Mouse (Mus musculus) myocyte (in vitro differentiated cells): ENCODE measurements at regions not wholly inside any gene's neighbourhood (a gene's known extent, or its start where the extent isn't known, plus 50 kb on each side); places are given as distances from the start of the nearest gene placed in this dataset.

Experiments used
- MAX ChIP-seq: IDR thresholded peaks from one replicate; pipeline ENCODE4 v1.6.1; 2011; ENCODE audit warnings: low read depth, mild to moderate bottlenecking, control low read depth
- MYOD1 ChIP-seq, 3 experiments: IDR thresholded peaks; one replicate each; pipeline ENCODE4 v1.6.1; 2011; ENCODE audit warnings: control low read depth in 2 of 3, low read depth in 2 of 3, mild to moderate bottlenecking in 2 of 3, moderate library complexity in 1 of 3; ENCODE audit not compliant: insufficient read length in 2 of 3, control insufficient read depth in 1 of 3
- MYOG ChIP-seq, 3 experiments: IDR thresholded peaks; one replicate each; pipeline ENCODE4 v1.6.1; 2011; ENCODE audit warnings: control low read depth in 2 of 3, low read depth in 2 of 3, mild to moderate bottlenecking in 2 of 3; ENCODE audit not compliant: insufficient read length in 2 of 3, control insufficient read depth in 1 of 3, insufficient read depth in 1 of 3
- POLR2A ChIP-seq: IDR thresholded peaks from one replicate; pipeline ENCODE4 v1.6.1; 2011; ENCODE audit warnings: low read depth, mild to moderate bottlenecking, control low read depth, moderate library complexity; ENCODE audit not compliant: insufficient read length
- TCF3 ChIP-seq: IDR thresholded peaks from one replicate; pipeline ENCODE4 v1.6.1; 2011; ENCODE audit warnings: low read depth, control low read depth; ENCODE audit not compliant: insufficient read length
- USF1 ChIP-seq: IDR thresholded peaks from one replicate; pipeline ENCODE4 v1.6.1; 2011; ENCODE audit warnings: low read depth, mild to moderate bottlenecking, control low read depth, moderate library complexity

DNA sequence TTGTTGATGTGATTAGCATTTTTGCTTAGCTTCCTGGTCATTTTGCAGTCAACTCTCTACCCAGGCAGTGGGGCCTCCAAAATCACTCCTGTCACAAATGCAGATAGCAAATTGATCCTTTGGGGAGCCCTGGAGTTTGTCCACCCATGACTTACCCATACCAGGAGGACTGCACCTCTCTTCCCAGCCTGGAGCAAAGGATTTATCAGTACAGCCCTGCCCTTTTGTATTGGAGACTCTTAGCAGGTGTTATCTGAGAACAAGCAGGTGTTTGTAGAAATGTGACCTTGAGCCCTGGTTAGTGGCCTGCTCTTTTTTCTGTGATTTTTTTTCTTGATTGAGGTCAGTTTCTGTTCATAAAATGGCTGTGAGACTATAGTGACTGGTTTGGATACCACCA is 392.6 kb downstream of the Bcl11a start:
- TF ChIP-seq MYOG (IDR thresholded peaks at IDR 0.05; ENCODE audit: control insufficient read depth in 1 of 3, insufficient read depth in 1 of 3, insufficient read length in 2 of 3, low read depth in 2 of 3) (no peak), USF1 (no peak), POLR2A (no peak), MAX (no peak), MYOD1 (IDR thresholded peaks at IDR 0.05; ENCODE audit: control insufficient read depth in 1 of 3, insufficient read length in 2 of 3, low read depth in 2 of 3) (no peak), TCF3 (no peak)
